Mouse (Mus musculus) cortical plate, adult 2 months (tissue): ENCODE measurements around the gene Mx1.

ENCODE experiments used
- CTCF ChIP-seq: fragments of 200-500 bp; IDR thresholded peaks from 2 replicates; pipeline ENCODE4 v1.5.1; 2011; ENCODE audit warnings: mild to moderate bottlenecking, control low read depth, low read length; ENCODE audit not compliant: insufficient read depth; ENCODE audit errors: extremely low read depth
- POLR2A ChIP-seq: fragments of 200-500 bp; IDR thresholded peaks from 2 replicates; pipeline ENCODE4 v1.6.1; 2011; ENCODE audit warnings: mild to moderate bottlenecking, low read length, control low read depth; ENCODE audit not compliant: insufficient read depth; ENCODE audit errors: extremely low read depth

GRCm38 (mm10) chr16:97500901-97501300 is 38.2 kb upstream of the Mx1 start:
- no peak for TF ChIP-seq CTCF
- no peak for TF ChIP-seq POLR2A
